Mouse (Mus musculus) intestine, embryonic 14.5 days (tissue): Measurements from ENCODE around the gene Btbd9. TPM values are rescaled to one million over a fixed set of nuclear protein-coding genes. Genes with fewer than 3 reads are reported as not detected.

Experiments used
- ATAC-seq: fragments of 200-750 bp; cut with Nextera tagmentation; replicated peaks from 2 replicates; pipeline ENCODE4 v1.8.0; 2017; ENCODE audit warnings: low read depth, moderate number of reproducible peaks, moderate TSS enrichment, moderate library complexity; ENCODE audit not compliant: low FRiP score, low TSS enrichment
- DNase-seq: peaks from one replicate; pipeline ENCODE4 v3.0.0-alpha.2; 2018; ENCODE audit warnings: low spot score
- H3K27ac ChIP-seq: fragments of 300-500 bp; sonication (generic); 2 replicates; pipeline ENCODE4 v1.5.1; 2014; ENCODE audit warnings: low read depth, mild to moderate bottlenecking, control low read depth
- H3K27me3 ChIP-seq: fragments of 300-500 bp; sonication (generic); replicated peaks from 2 replicates; pipeline ENCODE4 v1.6.1; 2014; ENCODE audit warnings: low read length, control low read depth; ENCODE audit not compliant: control insufficient read depth, insufficient read depth
- H3K36me3 ChIP-seq: fragments of 300-500 bp; sonication (generic); 2 replicates; pipeline ENCODE4 v1.6.1; 2014; ENCODE audit warnings: low read length, control low read depth; ENCODE audit not compliant: control insufficient read depth, insufficient read depth
- H3K4me1 ChIP-seq: fragments of 300-500 bp; sonication (generic); replicated peaks from 2 replicates; pipeline ENCODE4 v1.6.1; 2014; ENCODE audit warnings: low read length, control low read depth, mixed read lengths; ENCODE audit not compliant: control insufficient read depth, insufficient read depth
- H3K4me2 ChIP-seq: fragments of 300-500 bp; sonication (generic); 2 replicates; pipeline ENCODE4 v1.6.1; 2014; ENCODE audit warnings: low read length
- H3K4me3 ChIP-seq: fragments of 300-500 bp; sonication (generic); 2 replicates; pipeline ENCODE4 v1.5.1; 2014; ENCODE audit warnings: low read depth, low read length, control low read depth, mixed read lengths
- H3K9ac ChIP-seq: fragments of 300-500 bp; sonication (generic); 2 replicates; pipeline ENCODE4 v1.6.1; 2014; ENCODE audit warnings: mild to moderate bottlenecking, low read length
- H3K9me3 ChIP-seq: fragments of 300-500 bp; sonication (generic); 2 replicates; pipeline ENCODE4 v1.6.1; 2016; ENCODE audit warnings: low read length, control low read depth; ENCODE audit not compliant: control insufficient read depth
- WGBS: fragments of 180-500 bp; shearing (Covaris S2); extraction: QIAGEN DNeasy Blood & Tissue Kit; methylation state at CpG from one replicate; pipeline ENCODE4 v1.1.7; 2014; 5-methylcytosine and 5-hydroxymethylcytosine counted together
- polyA plus RNA-seq: library from polyadenylated mRNA; unstranded; fragments of >200 nt; fragmentation: Nextera tagmentation; extraction: Ambion mirVana; gene quantifications from 2 replicates; pipeline ENCODE4 v1.2.1, GENCODE M21; 2014

Btbd9 gene
- polyA plus RNA-seq, 1 experiment from 2014 or later = 53.7 TPM

GRCm38 (mm10) chr17:30375107-30375506 is 201.2 kb downstream of the Btbd9 start:
- Histone ChIP-seq H3K27ac (no peak overlapping the region), H3K27me3 (no peaks in the 10 kb centered on the region), H3K36me3 (no peaks in the 10 kb centered on the region), H3K4me1 (no peaks in the 10 kb centered on the region), H3K4me2 (no peak overlapping the region), H3K4me3 (no peak overlapping the region), H3K9me3 (no peaks in the 10 kb centered on the region), H3K9ac (no peak overlapping the region)
- DNase-seq = no peak
- no peak for ATAC-seq
- WGBS = 90% methylated on average over 1 of the region's 1 CpGs

- Histone ChIP-seq H3K9ac (no peak overlapping the region), H3K27ac (no peak overlapping the region), H3K4me1 (no peaks in the 10 kb centered on the region), H3K4me2 (no peak overlapping the region), H3K36me3 (no peaks in the 10 kb centered on the region), H3K4me3 (no peak overlapping the region), H3K9me3 (no peaks in the 10 kb centered on the region), H3K27me3 (no peaks in the 10 kb centered on the region)
- ATAC-seq = no peak
- DNase-seq = no peak
- WGBS = 55% methylated on average over 2 of the region's 2 CpGs
Measured at GRCm38 (mm10) chr17:30368559-30368958, 207.7 kb downstream of the Btbd9 start.

GRCm38 (mm10) chr17:30364701-30365100 is 211.6 kb downstream of the Btbd9 start:
- Histone ChIP-seq H3K4me2 (no peak overlapping the region), H3K4me3 (no peak overlapping the region), H3K4me1 (no peaks in the 10 kb centered on the region), H3K9me3 (no peaks in the 10 kb centered on the region), H3K27me3 (no peaks in the 10 kb centered on the region), H3K27ac (no peak overlapping the region), H3K9ac (no peak overlapping the region), H3K36me3 (no peaks in the 10 kb centered on the region)
- ATAC-seq (no peak), DNase-seq (no peak)
- 96% methylated on average over 1 of the region's 1 CpGs for WGBS

- H3K4me2 ChIP-seq = no peak overlapping the region
- H3K4me1 ChIP-seq = no peaks in the 10 kb centered on the region
- DNase-seq = no peak
- H3K27me3 ChIP-seq = no peaks in the 10 kb centered on the region
- no peaks in the 10 kb centered on the region for H3K36me3 ChIP-seq
- WGBS = 65% methylated on average over 5 of the region's 5 CpGs
- no peak overlapping the region for H3K4me3 ChIP-seq
- H3K9ac ChIP-seq = no peak overlapping the region
- H3K27ac ChIP-seq = no peak overlapping the region
- no peaks in the 10 kb centered on the region for H3K9me3 ChIP-seq
- no peak for ATAC-seq
Measured at GRCm38 (mm10) chr17:30363365-30363764, 212.9 kb downstream of the Btbd9 start.

- Histone ChIP-seq H3K4me2 (no peak overlapping the region), H3K36me3 (no peaks in the 10 kb centered on the region), H3K4me3 (no peak overlapping the region), H3K9ac (no peak overlapping the region), H3K27me3 (no peaks in the 10 kb centered on the region), H3K27ac (no peak overlapping the region), H3K4me1 (no peaks in the 10 kb centered on the region), H3K9me3 (no peaks in the 10 kb centered on the region)
- ATAC-seq (no peak), DNase-seq (no peak)
- 14% methylated on average over 1 of the region's 1 CpGs for WGBS
Measured at GRCm38 (mm10) chr17:30360654-30361053, 215.6 kb downstream of the Btbd9 start.

- 66% methylated on average over 5 of the region's 5 CpGs for WGBS
- no peak overlapping the region for H3K4me3 ChIP-seq
- H3K9me3 ChIP-seq = no peaks in the 10 kb centered on the region
- H3K27ac ChIP-seq = no peak overlapping the region
- H3K4me1 ChIP-seq = no peaks in the 10 kb centered on the region
- no peaks in the 10 kb centered on the region for H3K27me3 ChIP-seq
- ATAC-seq (no peak), DNase-seq (no peak)
- H3K36me3 ChIP-seq = no peaks in the 10 kb centered on the region
- H3K4me2 ChIP-seq = no peak overlapping the region
- no peak overlapping the region for H3K9ac ChIP-seq
Measured at GRCm38 (mm10) chr17:30359392-30359791, 216.9 kb downstream of the Btbd9 start.

GRCm38 (mm10) chr17:30355431-30355830 is 220.9 kb downstream of the Btbd9 start:
- Histone ChIP-seq H3K9me3 (no peaks in the 10 kb centered on the region), H3K4me2 (no peak overlapping the region), H3K36me3 (no peaks in the 10 kb centered on the region), H3K27me3 (no peaks in the 10 kb centered on the region), H3K27ac (no peak overlapping the region), H3K9ac (no peak overlapping the region), H3K4me3 (no peak overlapping the region), H3K4me1 (no peaks in the 10 kb centered on the region)
- ATAC-seq (no peak), DNase-seq (no peak)
- 59% methylated on average over 1 of the region's 1 CpGs for WGBS

GRCm38 (mm10) chr17:30354381-30354780 is 221.9 kb downstream of the Btbd9 start:
- Histone ChIP-seq H3K27ac (no peak overlapping the region), H3K9ac (no peak overlapping the region), H3K4me2 (no peak overlapping the region), H3K4me3 (no peak overlapping the region), H3K27me3 (no peaks in the 10 kb centered on the region), H3K4me1 (no peaks in the 10 kb centered on the region), H3K9me3 (no peaks in the 10 kb centered on the region), H3K36me3 (no peaks in the 10 kb centered on the region)
- no peak for ATAC-seq
- no peak for DNase-seq
- 87% methylated on average over 5 of the region's 5 CpGs for WGBS

- H3K4me3 ChIP-seq = no peak overlapping the region
- H3K9ac ChIP-seq = no peak overlapping the region
- 83% methylated on average over 2 of the region's 2 CpGs for WGBS
- H3K36me3 ChIP-seq = no peaks in the 10 kb centered on the region
- H3K4me2 ChIP-seq = no peak overlapping the region
- no peak for ATAC-seq
- no peaks in the 10 kb centered on the region for H3K9me3 ChIP-seq
- no peak for DNase-seq
- H3K27ac ChIP-seq = no peak overlapping the region
- H3K4me1 ChIP-seq = peaks cover 11% of the 10 kb centered on the region; the same call in 1 of the 2 replicates
- no peaks in the 10 kb centered on the region for H3K27me3 ChIP-seq
Measured at GRCm38 (mm10) chr17:30348031-30348430, 228.3 kb downstream of the Btbd9 start.
